Mouse (Mus musculus) lung, adult 2 months (tissue): ENCODE data around the gene Smarca1.

Source experiments
- CTCF ChIP-seq: fragments of 200-500 bp; IDR thresholded peaks from 2 replicates; pipeline ENCODE4 v1.5.1; 2011; ENCODE audit warnings: mild to moderate bottlenecking, low read length, control low read depth; ENCODE audit not compliant: insufficient read depth
- POLR2A ChIP-seq: fragments of 200-500 bp; IDR thresholded peaks from 2 replicates; pipeline ENCODE4 v1.6.1; 2011; ENCODE audit warnings: low read depth, mild to moderate bottlenecking, control low read depth, low read length, borderline replicate concordance; ENCODE audit errors: extremely low read depth

- TF ChIP-seq CTCF (no peak), POLR2A (no peak)
Observed at GRCm38 (mm10) chrX:47891243-47891906, 1.4 kb downstream of the Smarca1 start.
